Mouse (Mus musculus) liver, embryonic 16.5 days (tissue): Measurements from ENCODE around the gene Ndufaf7. TPM values are rescaled to one million over a fixed set of nuclear protein-coding genes. Genes with fewer than 3 reads are reported as not detected.

Source experiments
- polyA plus RNA-seq: library from polyadenylated mRNA; unstranded; fragments of >200 nt; fragmentation: Nextera tagmentation; extraction: Ambion mirVana; gene quantifications from 2 replicates; pipeline ENCODE4 v1.2.1, GENCODE M21; 2015

The Ndufaf7 gene
- polyA plus RNA-seq, 1 experiment from 2014 or later = 22.7 TPM

Other genes with a start within 250 kb of the Ndufaf7 start
- gene Strn, start 199.9 kb upstream of the Ndufaf7 start, polyA plus RNA-seq = 2.6 and 2.8 TPM in 2 replicates
- 4.4 and 4.7 TPM in 2 replicates for gene Heatr5b, start 101.8 kb upstream of the Ndufaf7 start, polyA plus RNA-seq
- 13.0 and 14.5 TPM in 2 replicates for gene Gpatch11, start 101.6 kb upstream of the Ndufaf7 start, polyA plus RNA-seq
- gene Eif2ak2, start 54.6 kb upstream of the Ndufaf7 start, polyA plus RNA-seq = 5.9 and 6.9 TPM in 2 replicates
- 0.05 TPM in 1 of 2 replicates, not detected in the other for gene Sult6b1, start 30.1 kb upstream of the Ndufaf7 start, polyA plus RNA-seq
- 43.0 and 45.0 TPM in 2 replicates for gene Cebpzos, start 20.6 kb upstream of the Ndufaf7 start, polyA plus RNA-seq
- gene Cebpz, start 70 bp upstream of the Ndufaf7 start, polyA plus RNA-seq = 22.5 and 22.9 TPM in 2 replicates
- 9.5 and 10.6 TPM in 2 replicates for gene Prkd3, start 83.7 kb downstream of the Ndufaf7 start, polyA plus RNA-seq
- 20.1 and 24.5 TPM in 2 replicates for gene Qpct, start 114.8 kb downstream of the Ndufaf7 start, polyA plus RNA-seq